14 mouse cellular contexts compared by ENCODE assay signal in genomic region chr1:89496204-89496603, GRCm38 (mm10).
"Had no signal": no experiment of that assay in that cellular context is flagged by ENCODE, and none has a peak within 500 bp of the region (broad histone marks: within the 10 kb centered on the region; RNA-seq: fewer than 3 reads in every experiment).

No protein-coding gene starts in this region.

- H3K4me2 ChIP-seq: lung, embryonic 14.5 days; midbrain, embryonic 11.5 days; midbrain, embryonic 13.5 days; midbrain, embryonic 15.5 days; neural tube, embryonic 12.5 days; stomach, embryonic 15.5 days had no signal

- H3K9me3 ChIP-seq: midbrain, embryonic 13.5 days; midbrain, embryonic 15.5 days; neural tube, embryonic 12.5 days; stomach, embryonic 15.5 days had no signal

- ATAC-seq: midbrain, embryonic 13.5 days; midbrain, embryonic 15.5 days had no signal

- H3K36me3 ChIP-seq: midbrain, embryonic 13.5 days; midbrain, embryonic 15.5 days; neural tube, embryonic 12.5 days; stomach, embryonic 15.5 days had no signal

- H3K4me3 ChIP-seq: midbrain, embryonic 13.5 days; midbrain, embryonic 15.5 days; neural tube, embryonic 12.5 days; stomach, embryonic 15.5 days had no signal

- H3K27me3 ChIP-seq: midbrain, embryonic 13.5 days; midbrain, embryonic 15.5 days; neural tube, embryonic 12.5 days; stomach, embryonic 15.5 days had no signal

- DNase-seq: lung, embryonic 14.5 days; lung, postnatal 10 days; lung, postnatal 4 days; right cerebral cortex, postnatal 14 days; thymus, adult 2 months; thymus, postnatal 25 days; thymus, postnatal 4 days had no signal

- H3K9ac ChIP-seq: liver, embryonic 14.5 days; lung, embryonic 14.5 days; midbrain, embryonic 13.5 days; midbrain, embryonic 15.5 days; neural tube, embryonic 12.5 days; stomach, embryonic 15.5 days had no signal

- H3K27ac ChIP-seq: liver, embryonic 14.5 days; midbrain, embryonic 13.5 days; midbrain, embryonic 15.5 days; neural tube, embryonic 12.5 days; stomach, embryonic 15.5 days; stomach, postnatal 0 days had no signal
